Comparison of ENCODE assay signal across 8 mouse cellular contexts in the genomic region with DNA sequence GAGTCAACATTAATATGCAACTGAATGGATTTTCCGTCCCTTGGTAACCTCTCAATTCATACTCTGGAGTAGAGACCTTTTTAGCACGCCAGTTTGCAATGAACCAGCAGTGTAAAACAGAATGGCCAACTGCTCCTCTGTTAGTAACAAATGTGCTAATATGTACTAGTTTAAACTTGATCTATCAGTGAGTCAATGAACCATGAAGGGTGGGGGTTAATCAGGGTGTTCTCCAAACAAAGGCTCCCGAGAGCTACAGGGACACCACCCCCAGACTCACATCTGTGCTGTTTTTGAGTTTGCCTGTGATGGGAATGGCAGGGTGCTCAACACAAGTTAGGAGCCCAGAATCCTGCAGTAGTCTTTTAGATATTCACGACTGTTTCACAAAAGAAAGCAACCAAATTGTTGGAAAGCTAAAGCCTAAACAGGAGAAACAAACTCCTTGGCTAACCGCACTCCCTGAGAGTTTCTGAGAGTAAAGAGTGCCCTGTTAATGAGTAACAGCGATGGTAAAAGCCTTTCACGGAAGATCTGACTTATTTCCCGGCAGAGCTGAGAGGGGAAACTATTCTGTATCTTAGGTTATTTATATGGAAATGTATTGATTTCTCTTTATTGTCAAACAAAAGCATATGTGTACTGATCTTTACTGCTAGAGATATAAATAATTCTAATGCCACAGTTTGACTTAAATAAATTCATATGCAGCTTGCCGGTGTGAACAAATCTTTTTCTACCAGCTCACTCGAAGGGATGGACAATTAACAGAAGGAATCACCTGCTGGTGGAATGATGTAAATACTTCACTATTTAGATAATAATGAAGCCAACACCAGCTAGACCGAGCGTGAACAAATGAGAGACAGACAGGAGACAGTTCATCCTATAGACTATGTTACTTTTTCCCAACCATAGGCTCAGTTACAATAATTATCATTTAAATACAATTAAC.
DNase-seq lines count a peak whose midpoint lies in the region; ATAC-seq lines count a peak whose summit lies in the region.

No protein-coding gene starts in this region.

- no peaks in the 10 kb centered on the region for H3K36me3 ChIP-seq in forebrain, embryonic 16.5 days (ENCODE audit: control insufficient read depth, insufficient read depth)
- H3K36me3 ChIP-seq in stomach, embryonic 15.5 days: no peaks in the 10 kb centered on the region

- peak overlapping the region; percentile 21; the same call in 1 of the 2 replicates for H3K4me2 ChIP-seq in forebrain, embryonic 16.5 days (ENCODE audit: low read length)
- H3K4me2 ChIP-seq in stomach, embryonic 15.5 days: peak overlapping the region; percentile 25; the same call in 1 of the 2 replicates

- no peak overlapping the region; the same call in 1 of the 2 replicates for H3K27ac ChIP-seq in forebrain, embryonic 16.5 days (ENCODE audit: low read length)
- H3K27ac ChIP-seq in stomach, embryonic 15.5 days: peak overlapping the region; percentile 53; the same call in 1 of the 2 replicates

- H3K27me3 ChIP-seq in forebrain, embryonic 16.5 days (replicated peaks; ENCODE audit: control insufficient read depth, insufficient read depth, low read length): no peaks in the 10 kb centered on the region
- no peaks in the 10 kb centered on the region for H3K27me3 ChIP-seq in stomach, embryonic 15.5 days (replicated peaks)

- DNase-seq in layer of hippocampus, adult 9-11 months: peak; percentile 39
- DNase-seq in layer of hippocampus, adult 8-10 months (ENCODE audit: low spot score in 2 of 2): no peak
- peak; percentile 12 to 56 for DNase-seq in kidney, postnatal 36 days
- DNase-seq in left cerebral cortex, postnatal 4 days: no peak
- no peak for DNase-seq in frontal cortex, postnatal 25 days (ENCODE audit: low spot score in 2 of 2)
- no peak for DNase-seq in adipocyte (ENCODE audit: low spot score)

- peaks cover 5% of the 10 kb centered on the region for H3K4me1 ChIP-seq in forebrain, embryonic 16.5 days (replicated peaks; ENCODE audit: control insufficient read depth, insufficient read depth, low read length)
- H3K4me1 ChIP-seq in stomach, embryonic 15.5 days: no peaks in the 10 kb centered on the region

- 9% methylated on average over 12 of the region's 12 CpGs for WGBS in forebrain, embryonic 16.5 days
- WGBS in stomach, embryonic 15.5 days: 37% methylated on average over 12 of the region's 12 CpGs

- no peak overlapping the region for H3K4me3 ChIP-seq in forebrain, embryonic 16.5 days (replicated peaks; ENCODE audit: low read length)
- no peak overlapping the region for H3K4me3 ChIP-seq in stomach, embryonic 15.5 days (replicated peaks)

- H3K9me3 ChIP-seq in forebrain, embryonic 16.5 days (ENCODE audit: control insufficient read depth, low read length): no peaks in the 10 kb centered on the region
- H3K9me3 ChIP-seq in stomach, embryonic 15.5 days: no peaks in the 10 kb centered on the region

- ATAC-seq in forebrain, embryonic 16.5 days: peak; percentile 86
- ATAC-seq in stomach, embryonic 15.5 days (ENCODE audit: insufficient read depth, low FRiP score, low read depth): peak; percentile 85

- intact Hi-C loops in left cerebral cortex, postnatal 4 days (cut with DNase I): no loop called here

- no peak overlapping the region for H3K9ac ChIP-seq in forebrain, embryonic 16.5 days (replicated peaks; ENCODE audit: low read depth, low read length)
- H3K9ac ChIP-seq in stomach, embryonic 15.5 days: no peak overlapping the region

Comparison
In these comparisons a context has a peak if more than half of its experiments do, and no peak if none do; other contexts are left out.
1. DNase-seq: peak in layer of hippocampus, adult 9-11 months (single experiment) and kidney, postnatal 36 days (2 of 2); none in layer of hippocampus, adult 8-10 months (0 of 2), left cerebral cortex, postnatal 4 days (single experiment), frontal cortex, postnatal 25 days (0 of 2) and adipocyte (single experiment).